Mouse (Mus musculus): ENCODE data around the gene Ccdc88a. TPM values are rescaled to one million over a fixed set of nuclear protein-coding genes. Genes with fewer than 3 reads are reported as not detected.

Ccdc88a gene
- polyA plus RNA-seq, 1 experiment, result 30.8 TPM

DNA sequence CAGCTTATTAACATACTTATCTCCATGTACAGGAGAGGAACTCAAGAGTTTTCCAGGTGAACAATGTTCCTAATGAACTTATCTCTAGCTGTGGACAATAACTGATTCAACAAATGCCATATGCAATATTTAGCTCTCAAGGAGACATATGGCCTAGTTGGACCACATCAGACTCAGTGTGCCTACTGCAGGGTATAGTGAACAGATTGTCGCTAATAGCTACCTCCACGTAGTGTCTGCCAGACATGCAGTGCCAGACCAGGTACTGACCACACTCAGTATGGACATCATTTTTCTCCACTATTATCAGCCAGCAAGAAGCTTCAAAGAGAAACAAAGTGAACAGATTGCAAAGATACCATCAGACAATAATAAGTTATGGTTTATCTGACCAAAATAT, 22.6 kb upstream of the Ccdc88a start:
- TF ChIP-seq EP300 (IDR thresholded peaks at IDR 0.05; ENCODE audit: insufficient read depth, low read depth, low read length) (no peak), CTCF (IDR thresholded peaks at IDR 0.05; ENCODE audit: low read depth, low read length) (no peak), POLR2A (IDR thresholded peaks at IDR 0.05; ENCODE audit: insufficient read depth, low read length) (no peak)
- Histone ChIP-seq H3K27me3 (ENCODE audit: control insufficient read depth, insufficient read depth, low read length, poor library complexity, severe bottlenecking) (no peaks in the 10 kb centered on the region; the same call in 1 of the 2 replicates), H3K36me3 (ENCODE audit: control insufficient read depth, insufficient read depth, low read length, poor library complexity, severe bottlenecking) (no peaks in the 10 kb centered on the region), H3K9me3 (replicated peaks; ENCODE audit: control insufficient read depth, insufficient read depth, low read length, poor library complexity, severe bottlenecking) (no peaks in the 10 kb centered on the region), H3K9ac (ENCODE audit: low read depth, poor library complexity, severe bottlenecking) (no peak overlapping the region), H3K27ac (ENCODE audit: insufficient read depth, low read length) (no peak overlapping the region), H3K4me3 (ENCODE audit: low read depth, low read length) (no peak overlapping the region), H3K4me1 (ENCODE audit: control insufficient read depth, insufficient read depth, low read length) (no peaks in the 10 kb centered on the region)

GRCm38 (mm10) chr11:29352214-29352613, 21.2 kb upstream of the Ccdc88a start:
- no peak for TF ChIP-seq POLR2A (IDR thresholded peaks at IDR 0.05; ENCODE audit: insufficient read depth, low read length)
- TF ChIP-seq CTCF (IDR thresholded peaks at IDR 0.05; ENCODE audit: low read depth, low read length), result no peak
- TF ChIP-seq EP300 (IDR thresholded peaks at IDR 0.05; ENCODE audit: insufficient read depth, low read depth, low read length), result no peak
- H3K4me3 ChIP-seq (ENCODE audit: low read depth, low read length), result no peak overlapping the region
- H3K36me3 ChIP-seq (ENCODE audit: control insufficient read depth, insufficient read depth, low read length, poor library complexity, severe bottlenecking), result no peaks in the 10 kb centered on the region
- H3K27me3 ChIP-seq (ENCODE audit: control insufficient read depth, insufficient read depth, low read length, poor library complexity, severe bottlenecking), result no peaks in the 10 kb centered on the region; the same call in 1 of the 2 replicates
- H3K9ac ChIP-seq (ENCODE audit: low read depth, poor library complexity, severe bottlenecking), result no peak overlapping the region
- H3K4me1 ChIP-seq (ENCODE audit: control insufficient read depth, insufficient read depth, low read length), result no peaks in the 10 kb centered on the region
- no peaks in the 10 kb centered on the region for H3K9me3 ChIP-seq (replicated peaks; ENCODE audit: control insufficient read depth, insufficient read depth, low read length, poor library complexity, severe bottlenecking)
- H3K27ac ChIP-seq (ENCODE audit: insufficient read depth, low read length), result no peak overlapping the region

GRCm38 (mm10) chr11:29368161-29368560, 5.3 kb upstream of the Ccdc88a start:
- Histone ChIP-seq H3K36me3 (ENCODE audit: control insufficient read depth, insufficient read depth, low read length, poor library complexity, severe bottlenecking) (no peaks in the 10 kb centered on the region), H3K27ac (ENCODE audit: insufficient read depth, low read length) (no peak overlapping the region), H3K9ac (ENCODE audit: low read depth, poor library complexity, severe bottlenecking) (no peak overlapping the region), H3K4me3 (ENCODE audit: low read depth, low read length) (no peak overlapping the region), H3K4me1 (ENCODE audit: control insufficient read depth, insufficient read depth, low read length) (no peaks in the 10 kb centered on the region), H3K27me3 (ENCODE audit: control insufficient read depth, insufficient read depth, low read length, poor library complexity, severe bottlenecking) (no peaks in the 10 kb centered on the region), H3K9me3 (replicated peaks; ENCODE audit: control insufficient read depth, insufficient read depth, low read length, poor library complexity, severe bottlenecking) (no peaks in the 10 kb centered on the region)
- TF ChIP-seq EP300 (IDR thresholded peaks at IDR 0.05; ENCODE audit: insufficient read depth, low read depth, low read length) (no peak), CTCF (IDR thresholded peaks at IDR 0.05; ENCODE audit: low read depth, low read length) (no peak), POLR2A (IDR thresholded peaks at IDR 0.05; ENCODE audit: insufficient read depth, low read length) (no peak)

- no peak overlapping the region for H3K27ac ChIP-seq (ENCODE audit: insufficient read depth, low read length)
- H3K9ac ChIP-seq (ENCODE audit: low read depth, poor library complexity, severe bottlenecking), result peak overlapping the region; percentile 97
- H3K27me3 ChIP-seq (ENCODE audit: control insufficient read depth, insufficient read depth, low read length, poor library complexity, severe bottlenecking), result no peaks in the 10 kb centered on the region
- no peaks in the 10 kb centered on the region for H3K36me3 ChIP-seq (ENCODE audit: control insufficient read depth, insufficient read depth, low read length, poor library complexity, severe bottlenecking)
- TF ChIP-seq POLR2A (IDR thresholded peaks at IDR 0.05; ENCODE audit: insufficient read depth, low read length) (no peak), CTCF (IDR thresholded peaks at IDR 0.05; ENCODE audit: low read depth, low read length) (no peak), EP300 (IDR thresholded peaks at IDR 0.05; ENCODE audit: insufficient read depth, low read depth, low read length) (no peak)
- H3K4me3 ChIP-seq (ENCODE audit: low read depth, low read length), result peak overlapping the region; percentile 72
- H3K4me1 ChIP-seq (ENCODE audit: control insufficient read depth, insufficient read depth, low read length), result no peaks in the 10 kb centered on the region
- H3K9me3 ChIP-seq (replicated peaks; ENCODE audit: control insufficient read depth, insufficient read depth, low read length, poor library complexity, severe bottlenecking), result no peaks in the 10 kb centered on the region
Observed at GRCm38 (mm10) chr11:29373050-29373395, 435 bp upstream of the Ccdc88a start.

DNA sequence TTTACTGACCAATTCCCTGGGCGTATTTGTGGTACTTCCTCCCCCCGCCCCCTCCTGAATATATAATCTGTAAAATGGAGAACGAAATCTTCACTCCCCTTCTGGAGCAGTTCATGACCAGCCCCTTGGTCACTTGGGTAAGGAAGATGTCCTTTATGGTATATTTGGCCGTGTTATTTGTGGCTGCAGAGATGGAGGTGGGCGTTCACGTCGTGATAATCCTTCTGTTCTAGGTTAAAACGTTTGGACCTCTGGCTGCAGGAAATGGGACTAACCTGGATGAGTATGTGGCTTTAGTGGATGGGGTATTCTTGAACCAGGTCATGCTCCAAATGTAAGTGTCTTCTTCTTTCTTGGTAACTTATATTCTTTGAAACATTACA, 807 bp downstream of the Ccdc88a start:
- no peaks in the 10 kb centered on the region for H3K9me3 ChIP-seq (replicated peaks; ENCODE audit: control insufficient read depth, insufficient read depth, low read length, poor library complexity, severe bottlenecking)
- H3K27ac ChIP-seq (ENCODE audit: insufficient read depth, low read length), result no peak overlapping the region
- H3K4me1 ChIP-seq (ENCODE audit: control insufficient read depth, insufficient read depth, low read length), result no peaks in the 10 kb centered on the region
- H3K27me3 ChIP-seq (ENCODE audit: control insufficient read depth, insufficient read depth, low read length, poor library complexity, severe bottlenecking), result no peaks in the 10 kb centered on the region
- peak overlapping the region; percentile 97 for H3K9ac ChIP-seq (ENCODE audit: low read depth, poor library complexity, severe bottlenecking)
- H3K36me3 ChIP-seq (ENCODE audit: control insufficient read depth, insufficient read depth, low read length, poor library complexity, severe bottlenecking), result no peaks in the 10 kb centered on the region
- TF ChIP-seq POLR2A (IDR thresholded peaks at IDR 0.05; ENCODE audit: insufficient read depth, low read length) (no peak), EP300 (IDR thresholded peaks at IDR 0.05; ENCODE audit: insufficient read depth, low read depth, low read length) (no peak), CTCF (IDR thresholded peaks at IDR 0.05; ENCODE audit: low read depth, low read length) (no peak)
- H3K4me3 ChIP-seq (ENCODE audit: low read depth, low read length), result peak overlapping the region; percentile 87

GRCm38 (mm10) chr11:29376635-29377034, 3.2 kb downstream of the Ccdc88a start:
- Histone ChIP-seq H3K4me1 (ENCODE audit: control insufficient read depth, insufficient read depth, low read length) (no peaks in the 10 kb centered on the region), H3K27ac (ENCODE audit: insufficient read depth, low read length) (no peak overlapping the region), H3K9me3 (replicated peaks; ENCODE audit: control insufficient read depth, insufficient read depth, low read length, poor library complexity, severe bottlenecking) (no peaks in the 10 kb centered on the region), H3K36me3 (ENCODE audit: control insufficient read depth, insufficient read depth, low read length, poor library complexity, severe bottlenecking) (no peaks in the 10 kb centered on the region), H3K9ac (ENCODE audit: low read depth, poor library complexity, severe bottlenecking) (no peak overlapping the region), H3K27me3 (ENCODE audit: control insufficient read depth, insufficient read depth, low read length, poor library complexity, severe bottlenecking) (no peaks in the 10 kb centered on the region), H3K4me3 (ENCODE audit: low read depth, low read length) (no peak overlapping the region)
- TF ChIP-seq POLR2A (IDR thresholded peaks at IDR 0.05; ENCODE audit: insufficient read depth, low read length), result no peak
- TF ChIP-seq CTCF (IDR thresholded peaks at IDR 0.05; ENCODE audit: low read depth, low read length), result no peak
- no peak for TF ChIP-seq EP300 (IDR thresholded peaks at IDR 0.05; ENCODE audit: insufficient read depth, low read depth, low read length)

Measured in ES-Bruce4 (cell line).